In genomic region chr3:105994730-105995129, GRCm38 (mm10) we compare ENCODE assay signal across 31 mouse cellular contexts. TPM values are rescaled to one million over a fixed set of nuclear protein-coding genes. Genes with fewer than 3 reads are reported as not detected.
DNase-seq lines count a peak whose midpoint lies in the region; ATAC-seq and TF ChIP-seq lines count a peak whose summit lies in the region.
"Had no signal": no experiment of that assay in that cellular context is flagged by ENCODE, and none has a peak within 500 bp of the region (broad histone marks: within the 10 kb centered on the region; RNA-seq: fewer than 3 reads in every experiment).

No protein-coding gene starts in this region.

- intact Hi-C loops in gastrocnemius, postnatal 36 days (cut with DNase I), result loop anchor here (5.0 kb wide), 1 partner anchor 453 kb away; no protein-coding TSS in a partner anchor

- peak; percentile 79 for DNase-seq in A20 (ENCODE audit: low read depth, low spot score)
- peak; percentile 34 to 42 for DNase-seq in B cell, adult 2 months
- DNase-seq in gastrocnemius, postnatal 36 days, result no peak
- no peak for DNase-seq in lung, adult 2 months
- no peak for DNase-seq in cerebellum, adult 9-10 months
- DNase-seq: adrenal gland, adult 8-10 months; adrenal gland, postnatal 25 days; cerebellum, adult 11-12 months; cerebellum, adult 8-10 months; cerebellum, postnatal 14 days; embryo, embryonic 11 days; gastrocnemius, postnatal 25 days; heart, adult 2 months; heart, postnatal 14 days; heart, postnatal 4 days had no signal

- TF ChIP-seq POLR2A in lung, adult 2 months (IDR thresholded peaks at IDR 0.05; ENCODE audit: borderline replicate concordance, extremely low read depth, low read depth, low read length), result no peak

- H3K4me3 ChIP-seq in lung, adult 2 months (replicated peaks; ENCODE audit: extremely low read depth, low read depth, low read length), result no peak overlapping the region
- H3K4me3 ChIP-seq: embryonic facial prominence, embryonic 10.5 days; embryonic facial prominence, embryonic 13.5 days; erythroblast, embryonic 14.5 days; forebrain, embryonic 12.5 days; forebrain, embryonic 15.5 days; heart, adult 2 months; heart, embryonic 10.5 days; heart, embryonic 13.5 days; hindbrain, embryonic 12.5 days; hindbrain, embryonic 15.5 days had no signal

- H3K4me1 ChIP-seq in lung, adult 2 months (ENCODE audit: control insufficient read depth, insufficient read depth, low read length), result no peaks in the 10 kb centered on the region
- H3K4me1 ChIP-seq: embryonic facial prominence, embryonic 10.5 days; embryonic facial prominence, embryonic 13.5 days; forebrain, embryonic 12.5 days; forebrain, embryonic 15.5 days; heart, embryonic 10.5 days; heart, embryonic 13.5 days; hindbrain, embryonic 12.5 days; hindbrain, embryonic 15.5 days had no signal

- peak; percentile 74 for ATAC-seq in common myeloid progenitor, adult 5-6 weeks (replicated peaks; ENCODE audit: low read depth, poor library complexity, severe bottlenecking)
- ATAC-seq in neutrophil, adult 5-6 weeks (ENCODE audit: extremely low read depth, insufficient number of reproducible peaks, low FRiP score, poor library complexity, severe bottlenecking), result peak; percentile 55
- ATAC-seq: activated CD4-positive, CD25-positive, alpha-beta regulatory T cell, adult 4 months; forebrain, embryonic 15.5 days had no signal

- 50% methylated on average over 2 of the region's 2 CpGs for WGBS in lung, adult 2 months

- no peak for TF ChIP-seq CTCF in lung, adult 2 months (IDR thresholded peaks at IDR 0.05; ENCODE audit: insufficient read depth, low read length)

RNA-seq across cellular contexts. Expression of gene Pifo, which starts 19.7 kb away (rescaled TPM):
- not detected in 2 replicates for total RNA-seq in common myeloid progenitor, adult 5-6 weeks (2017)
- total RNA-seq in neutrophil, adult 5-6 weeks (2017), result 1.7 TPM in 1 of 2 replicates, not detected in the other
- not detected for total RNA-seq in gastrocnemius, postnatal 36 days (2021)
- polyA plus RNA-seq in lung, adult 2 months (2012; rRNA removed), result 5.5 and 8.0 TPM in 2 replicates
- total RNA-seq: adrenal gland, adult 8-10 months; adrenal gland, postnatal 25 days; gastrocnemius, postnatal 25 days; granulocyte monocyte progenitor cell, adult 5-6 weeks; heart, adult 2 months; heart, postnatal 4 days had no signal
- polyA plus RNA-seq: activated CD4-positive, CD25-positive, alpha-beta regulatory T cell, adult 4 months; erythroblast, embryonic 14.5 days; heart, embryonic 13.5 days; intestine, embryonic 14.5 days had no signal

RNA-seq across cellular contexts. Expression of gene Ovgp1, which starts 21.2 kb away (rescaled TPM):
- 2.1 and 2.7 TPM in 2 replicates for total RNA-seq in common myeloid progenitor, adult 5-6 weeks (2017)
- 34.3 and 38.4 TPM in 2 replicates for total RNA-seq in neutrophil, adult 5-6 weeks (2017)
- total RNA-seq in gastrocnemius, postnatal 36 days (2021), result under 1 TPM; 0.51 to 0.79 TPM
- 0.68 and 1.4 TPM in 2 replicates for polyA plus RNA-seq in lung, adult 2 months (2012; rRNA removed)
- polyA plus RNA-seq: erythroblast, embryonic 14.5 days had no signal

RNA-seq across cellular contexts. Expression of gene Atp5f1, which starts 34.8 kb away (rescaled TPM):
- 452 and 491 TPM in 2 replicates for total RNA-seq in common myeloid progenitor, adult 5-6 weeks (2017)
- 296 and 319 TPM in 2 replicates for total RNA-seq in neutrophil, adult 5-6 weeks (2017)
- 100 to 1,000 TPM; 614 to 667 TPM for total RNA-seq in gastrocnemius, postnatal 36 days (2021)
- 68.9 and 81.7 TPM in 2 replicates for polyA plus RNA-seq in lung, adult 2 months (2012; rRNA removed)

RNA-seq across cellular contexts. Expression of gene Wdr77, which starts 35.6 kb away (rescaled TPM):
- 37.1 and 50.5 TPM in 2 replicates for total RNA-seq in common myeloid progenitor, adult 5-6 weeks (2017)
- total RNA-seq in neutrophil, adult 5-6 weeks (2017), result 34.9 and 37.3 TPM in 2 replicates
- total RNA-seq in gastrocnemius, postnatal 36 days (2021), result 10 to 100 TPM; 26.9 to 29.3 TPM
- 16.7 and 31.0 TPM in 2 replicates for polyA plus RNA-seq in lung, adult 2 months (2012; rRNA removed)

RNA-seq across cellular contexts. Expression of gene Chil5, which starts 37.9 kb away (rescaled TPM):
- not detected in 2 replicates for total RNA-seq in common myeloid progenitor, adult 5-6 weeks (2017)
- 0.74 and 2.9 TPM in 2 replicates for total RNA-seq in neutrophil, adult 5-6 weeks (2017)
- not detected for total RNA-seq in gastrocnemius, postnatal 36 days (2021)
- polyA plus RNA-seq in lung, adult 2 months (2012; rRNA removed), result 0.09 TPM in 1 of 2 replicates, not detected in the other
- total RNA-seq: adrenal gland, adult 8-10 months; adrenal gland, postnatal 25 days; gastrocnemius, adult 8-10 months; granulocyte monocyte progenitor cell, adult 5-6 weeks; heart, adult 2 months; heart, postnatal 14 days had no signal
- polyA plus RNA-seq: brain, embryonic 14.5 days; embryonic facial prominence, embryonic 10.5 days; embryonic facial prominence, embryonic 13.5 days; erythroblast, embryonic 14.5 days; forebrain, embryonic 12.5 days; forebrain, embryonic 15.5 days; heart, embryonic 10.5 days; hindbrain, embryonic 12.5 days; hindbrain, embryonic 15.5 days; intestine, embryonic 14.5 days had no signal

Comparison
In these comparisons a context has a peak if more than half of its experiments do, and no peak if none do; other contexts are left out.
1. DNase-seq: peak in A20 (single experiment) and B cell, adult 2 months (2 of 2); none in gastrocnemius, postnatal 36 days (0 of 2), lung, adult 2 months (single experiment) and cerebellum, adult 9-10 months (single experiment).